Mouse (Mus musculus) liver, embryonic 14.5 days (tissue): ENCODE results near the gene Lrrc8e. TPM values are rescaled to one million over a fixed set of nuclear protein-coding genes. Genes with fewer than 3 reads are reported as not detected.
"Not testable (repeated sequence)": the region's sequence is repeated elsewhere in the genome, so short reads cannot be mapped to it uniquely, and the experiment has no call there.

Experiments used
- ATAC-seq: fragments of 200-750 bp; cut with Nextera tagmentation; 2 replicates; pipeline ENCODE4 v1.8.0; 2017; ENCODE audit warnings: moderate number of reproducible peaks, mild to moderate bottlenecking, moderate library complexity; ENCODE audit not compliant: insufficient read depth
- DNase-seq, 3 experiments: peaks; one replicate each; pipeline ENCODE4 v3.0.0-alpha.2; 2012 to 2013; ENCODE audit warnings: low read depth in 3 of 3, low spot score in 3 of 3
- H3K27ac ChIP-seq: fragments of 300-500 bp; sonication (generic); 2 replicates; pipeline ENCODE4 v1.5.1; 2014; ENCODE audit warnings: moderate library complexity, mild to moderate bottlenecking, control low read depth, inconsistent platforms
- H3K27me3 ChIP-seq: fragments of 300-500 bp; sonication (generic); 2 replicates; pipeline ENCODE4 v1.6.1; 2014; ENCODE audit warnings: mild to moderate bottlenecking, low read length, moderate library complexity; ENCODE audit not compliant: control insufficient read depth, insufficient read depth
- H3K36me3 ChIP-seq: fragments of 300-500 bp; sonication (generic); replicated peaks from 2 replicates; pipeline ENCODE4 v1.6.1; 2014; ENCODE audit warnings: low read depth; ENCODE audit not compliant: control insufficient read depth, insufficient read depth
- H3K4me1 ChIP-seq, 2 experiments: fragments of 200-500 bp in 1 of 2; fragments of 300-500 bp in 1 of 2; sonication (generic) in 1 of 2; replicated peaks; 2 replicates each; pipeline ENCODE4 v1.6.1; 2012 to 2014; ENCODE audit warnings: antibody characterized with exemption in 1 of 2, inconsistent platforms in 1 of 2, low read length in 1 of 2; ENCODE audit not compliant: control insufficient read depth in 2 of 2, insufficient read depth in 2 of 2
- H3K4me2 ChIP-seq: fragments of 300-500 bp; sonication (generic); 2 replicates; pipeline ENCODE4 v1.6.1; 2014; ENCODE audit warnings: low read depth, mild to moderate bottlenecking, control low read depth, moderate library complexity
- H3K4me3 ChIP-seq, 2 experiments: fragments of 200-500 bp in 1 of 2; fragments of 300-500 bp in 1 of 2; sonication (generic) in 1 of 2; 2 replicates each; pipeline ENCODE4 v1.5.1; 2012 to 2014; ENCODE audit warnings: low read depth in 2 of 2, low read length in 2 of 2, mild to moderate bottlenecking in 2 of 2, control low read depth in 1 of 2, inconsistent platforms in 1 of 2, moderate library complexity in 1 of 2; ENCODE audit not compliant: insufficient read depth in 1 of 2
- H3K9ac ChIP-seq: fragments of 300-500 bp; sonication (generic); replicated peaks from 2 replicates; pipeline ENCODE4 v1.6.1; 2014; ENCODE audit warnings: mild to moderate bottlenecking, control low read depth, moderate library complexity
- H3K9me3 ChIP-seq: fragments of 300-500 bp; sonication (generic); 2 replicates; pipeline ENCODE4 v1.6.1; 2016; ENCODE audit warnings: low read length, mixed read lengths; ENCODE audit not compliant: control insufficient read depth
- CTCF ChIP-seq: IDR thresholded peaks from 2 replicates; pipeline ENCODE4 v1.5.1; 2016; ENCODE audit warnings: antibody characterized with exemption, low read depth, control low read depth
- EP300 ChIP-seq: IDR thresholded peaks from 2 replicates; pipeline ENCODE4 v1.6.1; 2016; ENCODE audit warnings: antibody characterized with exemption, low read depth
- WGBS: fragments of 180-500 bp; shearing (Covaris S2); extraction: QIAGEN DNeasy Blood & Tissue Kit; methylation state at CpG from one replicate; pipeline ENCODE4 v1.1.7; 2014; ENCODE audit not compliant: insufficient replicate concordance; 5-methylcytosine and 5-hydroxymethylcytosine counted together
- polyA plus RNA-seq, 2 experiments: library from polyadenylated mRNA; depleted of rRNA in 1 of 2; stranded (reverse) in 1 of 2; unstranded in 1 of 2; fragments of >200 nt; fragmentation: Nextera tagmentation in 1 of 2; extraction: Ambion mirVana in 1 of 2; gene quantifications; 2 replicates each; pipeline versions ENCODE4 v1.2.1 to v1.2.3; 2012 to 2014

Lrrc8e gene
- polyA plus RNA-seq, 2 experiments = 0.03 to 0.13 TPM

DNA sequence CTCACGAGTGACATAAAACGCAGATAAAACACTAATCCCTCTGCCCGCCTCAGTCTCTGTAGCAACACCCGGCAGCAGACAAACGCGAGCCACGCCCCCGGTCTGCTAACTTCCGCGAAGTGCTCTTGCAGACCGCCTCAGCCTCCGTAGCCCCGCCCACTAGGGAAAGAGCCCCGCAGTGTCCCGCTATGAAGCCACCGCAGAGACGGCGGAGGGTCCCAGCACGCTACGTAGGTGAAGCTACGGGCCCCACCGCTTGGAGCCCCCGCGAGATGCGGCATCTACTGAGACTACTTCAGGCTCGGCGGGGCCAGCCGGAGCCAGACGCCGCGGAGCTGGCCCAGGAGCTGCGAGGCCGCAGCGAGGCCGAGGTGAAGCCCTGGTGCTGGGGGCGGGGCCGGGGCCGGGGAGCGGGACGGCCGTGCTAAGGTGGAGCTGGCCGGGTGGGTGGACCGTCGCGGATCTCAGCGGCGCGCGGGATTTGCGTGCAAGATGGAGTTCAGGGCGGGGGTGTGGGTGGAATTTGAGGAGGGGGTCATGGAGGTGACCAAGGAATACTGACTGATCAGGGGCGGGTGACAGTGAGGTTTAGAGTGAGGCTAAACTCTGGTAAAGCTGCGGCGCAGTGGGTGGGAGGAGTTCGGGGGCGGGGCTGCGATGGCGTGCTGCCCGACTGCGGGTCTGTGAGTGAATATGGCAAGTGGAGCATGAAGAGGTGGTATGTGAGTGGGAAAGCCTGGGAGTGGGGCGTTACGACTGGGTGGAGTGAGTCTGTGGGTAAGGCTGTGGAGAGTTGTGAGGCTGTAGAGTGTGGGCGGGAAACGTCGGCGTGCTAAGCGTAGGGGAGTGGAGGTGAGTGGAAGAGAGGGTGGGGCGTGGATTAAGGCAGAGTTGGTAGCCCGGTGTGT, 26.6 kb downstream of the Lrrc8e start, which contains the start of gene Snapc2:
TSS of gene Snapc2 (plus strand) at position 147 of the 908 bp plus-strand sequence.
- Histone ChIP-seq H3K9ac (peak within 1 kb of the TSS; percentile 60), H3K4me3 (peak within 1 kb of the TSS; percentile 63 to 85), H3K36me3 (peaks cover 8% of the 10 kb centered on the region), H3K4me1 (peaks cover 5% of the 10 kb centered on the region in 2 experiments), H3K27ac (peak within 1 kb of the TSS; percentile 2; the same call in 1 of the 2 replicates), H3K4me2 (peak within 1 kb of the TSS; percentile 65), H3K27me3 (no peaks in the 10 kb centered on the region), H3K9me3 (no peaks in the 10 kb centered on the region)
- peak; percentile 94 for ATAC-seq
- DNase-seq = peak; percentile 87 to 94 (median 94)
- TF ChIP-seq CTCF = no peak
- under 1% methylated on average over 69 of the region's 69 CpGs for WGBS

GRCm38 (mm10) chr8:4254001-4254400, 27.4 kb downstream of the Lrrc8e start:
- Histone ChIP-seq H3K4me3 (peak overlapping the region in 1 of 2 experiments; percentile 63; a peak in 2 of 4 replicates), H3K27me3 (no peaks in the 10 kb centered on the region), H3K27ac (no peak overlapping the region), H3K4me1 (peaks cover 5% of the 10 kb centered on the region in 2 experiments), H3K9me3 (no peaks in the 10 kb centered on the region), H3K36me3 (peaks cover 8% of the 10 kb centered on the region), H3K4me2 (peak overlapping the region; percentile 65), H3K9ac (no peak overlapping the region; the same call in 1 of the 2 replicates)
- ATAC-seq = no peak
- TF ChIP-seq CTCF (peak; percentile 48; the same call in 1 of the 2 replicates), EP300 (no peak)
- 76% methylated on average over 6 of the region's 6 CpGs for WGBS
- DNase-seq = no peak

DNA sequence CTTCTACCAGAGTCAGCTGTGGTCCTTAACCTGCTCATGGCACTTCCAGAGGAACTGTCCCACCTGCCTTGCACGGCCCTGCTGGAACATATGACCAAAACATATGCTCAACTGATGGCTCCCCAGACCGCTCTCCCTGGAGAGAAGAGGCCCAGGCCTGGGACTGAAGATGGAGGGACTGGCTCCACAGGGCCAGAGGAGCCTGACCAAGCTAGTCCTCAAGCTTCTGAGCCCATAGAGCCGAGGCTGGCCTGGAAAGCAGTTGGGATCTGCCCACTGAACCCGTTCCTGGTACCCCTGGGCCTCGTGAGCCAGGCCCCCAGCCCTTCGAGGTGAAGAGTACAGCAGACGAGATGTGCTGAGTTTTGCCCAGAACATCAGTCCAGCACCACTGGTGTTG, 28.8 kb downstream of the Lrrc8e start:
- not testable (repeated sequence) for ATAC-seq, H3K4me2 ChIP-seq, DNase-seq, H3K4me3 ChIP-seq, H3K27ac ChIP-seq, H3K4me1 ChIP-seq, H3K9me3 ChIP-seq, H3K9ac ChIP-seq, H3K27me3 ChIP-seq
- 69% methylated on average over 7 of the region's 7 CpGs for WGBS
- peaks cover 15% of the 10 kb centered on the region for H3K36me3 ChIP-seq

- H3K9me3 ChIP-seq = no peaks in the 10 kb centered on the region
- no peaks in the 10 kb centered on the region for H3K27me3 ChIP-seq
- peaks cover 22% of the 10 kb centered on the region for H3K36me3 ChIP-seq
- no peak overlapping the region for H3K27ac ChIP-seq
- WGBS = 70% methylated on average over 4 of the region's 4 CpGs
- H3K4me3 ChIP-seq = no peak overlapping the region
- DNase-seq (no peak), ATAC-seq (no peak)
- H3K4me1 ChIP-seq = peaks cover 8 to 9% of the 10 kb centered on the region in 2 experiments
- no peak for TF ChIP-seq CTCF
- no peak for TF ChIP-seq EP300
- no peak overlapping the region for H3K9ac ChIP-seq
- H3K4me2 ChIP-seq = no peak overlapping the region
Observed at GRCm38 (mm10) chr8:4256911-4257310, 30.3 kb downstream of the Lrrc8e start.

DNA sequence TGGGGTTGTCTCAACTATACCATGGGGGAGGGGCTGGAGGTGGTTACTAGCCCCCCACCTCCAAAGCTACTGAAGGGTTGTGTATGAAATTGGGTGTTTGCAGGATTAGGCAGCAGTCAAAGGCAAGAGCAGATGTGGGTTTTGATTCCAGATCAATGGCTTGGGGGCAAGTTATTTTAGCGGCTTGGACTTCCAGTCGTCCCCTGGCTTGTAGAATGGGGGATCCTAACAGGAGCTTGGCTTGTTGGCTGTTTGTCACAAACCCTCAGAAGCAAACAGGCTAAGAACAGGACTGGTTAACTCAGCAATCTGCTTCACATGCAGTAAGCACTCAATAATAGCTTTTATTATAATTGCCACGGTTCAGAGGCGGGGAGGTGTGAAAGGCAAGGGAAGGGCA, 30.7 kb downstream of the Lrrc8e start:
- Histone ChIP-seq H3K4me3 (no peak overlapping the region), H3K4me1 (peaks cover 8% of the 10 kb centered on the region in 2 experiments), H3K4me2 (no peak overlapping the region), H3K27me3 (no peaks in the 10 kb centered on the region), H3K27ac (no peak overlapping the region), H3K9me3 (no peaks in the 10 kb centered on the region), H3K9ac (no peak overlapping the region), H3K36me3 (peaks cover 22% of the 10 kb centered on the region)
- ATAC-seq (no peak), DNase-seq (no peak)
- 84% methylated on average over 4 of the region's 4 CpGs for WGBS
- no peak for TF ChIP-seq EP300
- TF ChIP-seq CTCF = no peak
